Mouse (Mus musculus): Measurements from ENCODE around the gene Srgn.

GRCm38 (mm10) chr10:62545759-62546158 lies 18.5 kb upstream of the Srgn start:
- TF ChIP-seq EP300 (IDR thresholded peaks at IDR 0.05; ENCODE audit: low read depth) (no peak), CTCF (IDR thresholded peaks at IDR 0.05; ENCODE audit: low read depth) (no peak)

All from liver, embryonic 14.5 days (tissue).